Mouse (Mus musculus) layer of hippocampus, postnatal 10 days (tissue): ENCODE data around the gene Proca1. TPM values are rescaled to one million over a fixed set of nuclear protein-coding genes. Genes with fewer than 3 reads are reported as not detected.
"Not testable (repeated sequence)": the region's sequence is repeated elsewhere in the genome, so short reads cannot be mapped to it uniquely, and the experiment has no call there.

Source experiments
- DNase-seq, 2 experiments: peaks; one replicate each; pipeline ENCODE4 v3.0.0; 2021; ENCODE audit warnings: low spot score in 2 of 2
- total RNA-seq, 2 experiments: library from RNA; stranded (reverse); gene quantifications; 2 replicates each; pipeline ENCODE4 v1.2.3; 2021

The Proca1 gene
- total RNA-seq, 2 experiments from 2014 or later: 4.5 to 5.8 TPM

DNA sequence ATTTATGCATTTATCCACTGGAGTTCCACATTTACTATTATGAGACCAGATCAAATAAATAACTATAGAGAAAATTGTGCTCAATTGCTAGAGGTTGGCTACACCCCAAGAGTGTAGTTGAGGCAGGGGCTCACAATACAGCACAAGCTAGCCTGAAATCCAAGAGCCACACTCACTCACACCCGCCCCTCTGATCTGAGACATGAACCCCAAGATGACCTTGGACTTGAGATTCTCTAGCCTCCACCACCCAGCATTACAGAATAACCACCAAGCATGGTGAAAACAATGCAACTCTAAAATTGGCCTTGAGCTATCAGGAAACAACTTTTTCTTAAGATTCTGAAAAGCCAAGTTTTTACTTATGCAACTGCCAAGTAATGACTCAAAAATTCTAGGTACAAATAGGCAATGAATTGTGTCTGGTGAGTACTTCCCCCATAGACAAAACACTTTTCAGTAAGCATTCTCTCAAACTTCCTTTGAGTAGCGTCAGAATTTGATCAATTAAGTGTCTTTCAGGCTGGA, 11.3 kb upstream of the Proca1 start:
- DNase-seq: no peak

- no peak for DNase-seq
These were observed 10.7 kb upstream of the Proca1 start for GRCm38 (mm10) chr11:78182450-78182849.

- peak; percentile 76 to 83 for DNase-seq
These were observed 10.0 kb upstream of the Proca1 start, which contains the start of gene Rpl23a for GRCm38 (mm10) chr11:78182961-78183844. Gene Rpl23a (minus strand): TSS chr11:78183584.

- DNase-seq: no peak
These were observed 9.2 kb upstream of the Proca1 start for GRCm38 (mm10) chr11:78183884-78184514.

DNA sequence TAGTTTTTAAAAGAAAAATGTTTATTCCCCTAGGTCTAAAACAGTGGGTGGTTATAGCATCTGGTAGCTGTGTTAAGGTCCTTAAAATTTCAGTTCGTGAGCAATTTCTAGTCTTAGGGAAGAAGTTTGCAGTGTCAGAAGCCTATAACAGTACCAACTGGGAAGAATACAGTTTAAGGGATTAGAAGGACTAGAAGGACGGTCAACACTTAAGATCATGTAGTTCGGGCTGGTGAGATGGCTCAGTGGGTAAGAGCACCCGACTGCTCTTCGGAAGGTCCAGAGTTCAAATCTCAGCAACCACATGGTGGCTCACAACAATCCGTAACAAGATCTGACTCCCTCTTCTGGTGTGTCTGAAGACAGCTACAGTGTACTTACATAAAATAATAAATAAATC, 8.5 kb upstream of the Proca1 start:
- not testable (repeated sequence) for DNase-seq

GRCm38 (mm10) chr11:78188331-78189233, 4.6 kb upstream of the Proca1 start, which contains the start of gene Rab34:
Gene Rab34 (plus strand): TSS chr11:78188430.
- peak; percentile 80 to 85 for DNase-seq

DNA sequence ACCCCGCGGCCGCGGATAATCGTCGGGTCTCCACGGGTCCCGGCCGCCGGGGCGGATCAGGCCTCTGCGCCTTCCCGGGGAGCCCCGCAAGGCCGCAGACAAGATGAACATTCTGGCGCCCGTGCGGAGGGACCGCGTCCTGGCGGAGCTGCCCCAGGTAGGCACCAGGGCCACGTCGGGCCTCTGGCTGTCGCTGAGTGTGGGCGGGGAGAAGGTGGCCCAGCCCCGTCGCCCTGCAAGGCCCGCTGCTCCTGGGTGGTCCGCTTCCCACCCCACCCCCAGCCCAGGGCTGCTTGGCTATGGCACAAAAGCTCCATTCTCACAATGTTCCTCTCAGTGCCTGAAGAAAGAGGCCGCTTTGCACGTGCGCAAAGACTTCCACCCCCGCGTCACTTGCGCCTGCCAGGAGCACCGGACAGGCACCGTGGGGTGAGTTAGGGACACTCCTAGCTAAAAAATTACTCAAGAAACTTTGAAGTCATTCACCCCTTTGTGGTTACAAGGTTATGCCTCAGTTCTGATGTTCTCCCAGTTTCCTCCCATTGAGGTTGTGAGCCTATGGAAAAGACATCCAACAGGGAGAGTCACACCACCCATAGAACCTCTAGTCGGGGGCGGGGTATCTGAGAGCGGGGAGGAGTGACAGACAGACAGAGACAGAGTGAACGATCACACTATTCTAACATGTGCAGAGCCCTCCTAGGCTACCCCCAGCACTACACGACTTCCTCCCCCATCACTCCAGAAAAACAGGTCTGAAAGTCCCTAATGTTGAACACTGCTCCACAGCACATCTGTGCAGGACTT, 3.8 kb upstream of the Proca1 start:
- peak; percentile 79 to 83 for DNase-seq

DNA sequence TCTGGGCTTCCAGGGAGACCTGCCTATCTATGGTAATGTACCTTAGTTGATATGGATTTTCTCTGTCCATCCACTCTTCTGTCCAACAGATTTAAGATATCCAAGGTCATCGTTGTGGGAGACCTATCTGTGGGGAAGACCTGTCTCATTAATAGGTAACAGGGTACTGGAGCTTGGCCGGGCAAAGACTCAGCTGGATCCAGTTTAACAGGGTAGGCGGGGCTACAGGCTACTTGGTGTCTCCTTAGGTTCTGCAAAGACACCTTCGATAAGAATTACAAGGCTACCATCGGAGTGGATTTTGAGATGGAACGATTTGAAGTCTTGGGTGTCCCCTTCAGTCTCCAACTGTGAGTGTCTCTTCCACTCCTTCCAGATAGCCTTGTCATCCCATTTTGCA, 3.2 kb upstream of the Proca1 start:
- no peak for DNase-seq

- peak; percentile 55 to 68 for DNase-seq
These were observed 1.4 kb downstream of the Proca1 start for GRCm38 (mm10) chr11:78194411-78195100.

DNA sequence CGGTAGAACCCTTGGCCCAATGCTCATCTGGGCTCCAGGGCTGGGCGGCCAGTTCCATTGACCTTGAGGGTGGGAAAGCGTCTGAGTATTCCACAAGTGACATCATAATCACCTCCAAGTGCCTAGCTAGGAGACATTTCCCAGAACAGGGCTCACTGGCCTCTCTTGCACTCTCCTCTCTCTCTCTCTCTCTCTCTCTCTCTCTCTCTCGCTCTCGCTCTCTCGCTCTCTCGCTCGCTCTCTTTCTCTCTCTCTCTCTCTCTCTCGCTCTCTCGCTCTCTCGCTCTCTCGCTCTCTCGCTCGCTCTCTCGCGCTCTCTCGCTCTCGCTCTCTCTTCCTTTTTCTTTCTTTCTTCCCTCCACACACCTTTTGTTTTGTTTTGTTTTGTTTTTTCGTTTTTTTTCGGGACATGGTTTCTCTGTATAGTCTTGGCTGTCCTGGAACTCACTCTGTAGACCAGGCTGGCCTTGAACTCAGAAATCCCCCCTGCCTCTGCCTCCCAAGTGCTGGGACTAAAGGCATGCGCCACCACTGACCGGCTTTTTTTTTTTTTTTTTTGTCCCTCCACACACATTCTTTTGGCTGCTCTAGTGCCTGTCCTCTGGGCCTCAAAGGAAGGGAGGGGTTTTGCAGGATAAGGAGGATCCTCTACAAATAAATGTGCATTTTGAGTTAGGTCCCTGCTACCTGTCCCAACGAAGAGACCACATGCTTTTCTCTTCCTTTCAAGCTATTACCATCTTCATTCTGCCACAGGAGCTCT, 2.1 kb downstream of the Proca1 start:
- no peak for DNase-seq

- no peak for DNase-seq
These were observed 9.2 kb downstream of the Proca1 start for GRCm38 (mm10) chr11:78202372-78202771.

GRCm38 (mm10) chr11:78204287-78204686, 11.1 kb downstream of the Proca1 start:
- DNase-seq: no peak

DNA sequence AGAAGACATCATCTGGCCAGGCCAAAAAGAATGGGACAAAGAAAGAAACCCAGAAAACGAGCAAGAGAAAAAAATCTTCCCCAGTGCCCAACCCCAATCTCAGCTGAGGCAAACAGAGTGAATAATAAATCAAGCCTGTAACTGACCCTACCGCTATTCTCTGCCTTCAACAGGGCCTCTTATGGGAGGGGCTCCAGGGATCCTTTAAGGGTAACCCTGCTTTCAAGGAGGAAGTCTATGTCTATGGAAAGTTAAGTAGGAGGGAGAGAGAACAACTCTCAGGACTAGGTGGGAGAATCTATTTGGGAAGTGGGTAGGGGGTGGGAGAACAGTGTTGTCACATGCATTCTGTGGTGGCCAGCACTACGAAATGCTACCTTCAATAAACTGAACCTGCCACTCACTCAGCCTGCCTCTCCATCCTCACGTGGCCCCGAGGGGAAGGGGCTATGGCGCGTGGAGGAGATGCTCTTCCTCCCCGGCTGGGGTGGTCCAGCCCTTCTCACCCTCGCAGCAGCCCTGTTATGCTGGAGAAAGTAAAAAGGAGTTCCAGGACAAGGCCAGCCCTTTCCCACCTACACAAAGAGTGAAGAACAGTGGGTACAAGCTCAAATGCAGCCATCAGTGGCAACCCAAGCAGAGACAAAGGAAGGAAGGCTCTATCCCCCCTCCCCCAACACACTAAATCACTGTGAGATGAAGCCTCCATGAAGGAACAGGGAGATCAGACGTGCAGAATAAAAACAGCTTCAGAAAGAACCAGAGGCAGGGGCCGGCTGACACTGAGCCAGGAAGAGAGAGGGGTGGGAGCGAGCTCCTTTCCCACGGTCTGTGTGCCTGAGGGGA, 12.4 kb downstream of the Proca1 start:
- no peak for DNase-seq

DNA sequence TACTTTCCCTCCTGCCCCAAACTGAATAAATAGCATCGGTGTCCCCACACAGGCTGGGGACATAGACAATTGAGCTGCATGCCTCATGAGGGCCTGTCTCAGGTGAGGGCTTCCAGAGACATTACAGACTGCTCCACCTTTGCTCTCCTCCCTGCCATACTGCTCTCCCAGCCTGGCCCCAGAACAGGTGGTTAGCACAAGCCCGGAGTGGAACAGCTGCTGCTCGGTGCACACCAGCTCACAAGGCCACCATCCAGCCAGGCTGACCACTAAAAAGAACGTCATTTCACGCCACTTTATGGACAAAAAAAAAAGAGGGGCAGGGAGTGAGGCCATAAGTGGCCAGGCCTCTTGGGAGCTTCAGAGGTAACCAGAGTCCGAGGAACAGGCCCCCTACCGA, 14.0 kb downstream of the Proca1 start:
- no peak for DNase-seq

DNA sequence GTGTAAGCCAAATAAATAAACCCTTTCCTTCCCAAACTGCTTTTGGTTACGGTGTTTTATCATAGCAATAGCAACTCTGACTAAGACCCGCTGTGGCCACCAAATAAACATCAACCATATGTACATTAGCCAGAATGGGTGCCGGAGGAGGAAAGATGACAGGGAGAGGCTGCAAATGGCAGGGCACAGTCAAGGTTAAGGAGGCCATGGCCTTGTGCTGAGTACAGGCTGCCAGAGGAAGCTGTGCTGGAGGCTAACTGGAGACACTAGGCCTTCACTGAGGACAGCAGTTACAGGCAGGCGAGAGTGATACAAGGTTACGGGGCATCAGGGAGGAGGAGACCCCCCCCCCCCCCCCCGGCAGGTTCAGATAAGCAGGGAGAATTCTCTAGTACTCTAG, 16.7 kb downstream of the Proca1 start:
- no peak for DNase-seq

GRCm38 (mm10) chr11:78210615-78211014, 17.4 kb downstream of the Proca1 start:
- no peak for DNase-seq

DNA sequence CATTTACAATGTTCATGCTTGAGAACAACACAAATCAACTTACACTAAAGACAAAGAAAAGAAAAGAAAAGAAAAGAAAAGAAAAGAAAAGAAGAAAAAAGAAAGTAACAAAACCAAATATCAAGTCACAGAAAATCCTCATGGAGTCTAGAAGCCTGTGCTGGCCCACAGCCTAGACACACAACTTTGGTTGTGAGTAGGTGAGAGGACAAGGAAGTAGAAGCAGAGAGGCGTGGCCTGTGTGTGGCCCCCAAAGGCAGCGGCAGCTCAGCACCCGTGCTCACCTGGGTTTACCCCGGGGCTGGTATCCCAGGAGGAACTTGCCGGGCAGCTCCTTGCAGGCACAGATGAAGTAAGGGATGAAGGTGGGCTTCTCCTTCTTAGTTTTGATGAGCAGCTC, 18.3 kb downstream of the Proca1 start:
- no peak for DNase-seq
